Mouse (Mus musculus) liver, postnatal 0 days (tissue): ENCODE data around the gene Tedc1.

Source experiments
- CTCF ChIP-seq: sonication (generic); IDR thresholded peaks from 2 replicates; pipeline ENCODE4 v1.5.1; 2016; ENCODE audit warnings: antibody characterized with exemption, low read depth
- EP300 ChIP-seq: IDR thresholded peaks from 2 replicates; pipeline ENCODE4 v1.6.1; 2016; ENCODE audit warnings: antibody characterized with exemption, low read depth, mild to moderate bottlenecking

DNA sequence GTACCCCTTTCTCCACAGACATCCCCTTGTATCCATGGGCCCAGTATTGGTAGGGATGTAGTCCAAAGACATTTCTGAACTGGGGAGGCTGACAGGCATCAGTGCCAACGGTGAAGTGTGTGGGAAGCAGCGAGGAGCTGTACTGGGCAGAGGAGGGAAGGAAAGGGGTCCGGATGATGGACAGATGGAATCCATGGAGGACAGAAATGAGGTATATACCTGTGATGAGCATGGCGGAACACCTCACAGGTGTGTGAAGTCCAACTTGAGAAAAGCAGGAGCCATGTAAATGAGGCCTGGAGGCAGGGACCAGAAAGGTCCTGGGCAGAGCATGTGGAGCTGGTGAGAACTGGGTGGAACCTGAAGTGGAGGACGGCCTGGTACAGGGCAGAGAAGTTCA lies 10.6 kb upstream of the Tedc1 start:
- TF ChIP-seq EP300, result no peak
- TF ChIP-seq CTCF, result no peak
